Mouse (Mus musculus): ENCODE measurements around the gene Klhl32.

Klhl32 gene

GRCm38 (mm10) chr4:24796229-24796628 is 54.7 kb downstream of the Klhl32 start:
- WGBS, result 51% methylated on average over 1 of the region's 1 CpGs

DNA sequence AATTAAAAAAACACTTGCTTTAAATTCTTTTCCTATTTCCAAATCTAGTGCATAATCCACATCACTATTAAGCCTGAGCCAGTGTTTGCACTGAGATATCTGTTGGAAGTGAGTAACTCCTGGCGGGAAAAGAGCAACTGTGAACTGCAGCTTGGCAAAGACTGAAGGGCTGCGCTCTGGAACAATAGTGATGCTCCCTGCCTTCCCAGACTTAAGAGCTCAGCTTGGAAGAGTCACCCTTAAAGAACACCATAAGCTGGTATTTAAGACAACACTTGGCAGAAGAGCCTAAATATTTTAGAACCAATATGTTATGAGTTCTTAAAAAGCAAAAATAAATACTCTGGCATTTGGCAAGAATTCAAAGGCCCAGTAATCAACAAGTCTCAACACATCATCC is 55.7 kb downstream of the Klhl32 start:
- 63% methylated on average over 2 of the region's 2 CpGs for WGBS

DNA sequence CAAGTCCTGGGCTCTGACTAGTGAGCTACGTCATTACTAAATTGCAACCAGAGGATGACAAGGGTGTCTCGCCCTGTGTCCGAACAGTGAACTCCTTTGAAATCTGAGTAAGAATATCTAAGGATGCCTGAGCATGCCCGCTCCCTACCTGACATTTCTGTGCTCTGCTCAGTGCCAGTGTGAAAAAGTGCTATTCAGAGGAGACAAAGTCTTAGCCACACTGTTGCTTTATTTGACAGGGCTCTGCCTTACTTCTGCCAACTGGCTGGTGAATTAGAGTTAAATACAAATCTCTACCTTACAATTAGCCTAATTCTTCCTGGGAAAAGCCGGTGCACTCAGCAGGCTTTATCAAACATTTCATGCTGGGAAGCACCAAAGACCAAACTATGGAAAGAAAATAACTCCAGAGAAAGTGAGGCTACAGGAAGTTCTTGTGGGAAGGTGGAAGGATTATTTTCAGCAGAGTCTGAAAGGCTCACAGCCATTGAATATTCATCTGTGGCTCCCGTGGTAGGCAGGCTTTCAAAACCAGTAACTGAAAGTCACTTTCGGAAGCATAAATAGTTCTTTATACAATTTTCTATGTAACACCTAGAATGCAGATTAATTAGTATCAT is 57.1 kb downstream of the Klhl32 start:
- 37% methylated on average over 7 of the region's 7 CpGs for WGBS

GRCm38 (mm10) chr4:24792416-24792981 is 58.4 kb downstream of the Klhl32 start:
- 62% methylated on average over 16 of the region's 16 CpGs for WGBS

DNA sequence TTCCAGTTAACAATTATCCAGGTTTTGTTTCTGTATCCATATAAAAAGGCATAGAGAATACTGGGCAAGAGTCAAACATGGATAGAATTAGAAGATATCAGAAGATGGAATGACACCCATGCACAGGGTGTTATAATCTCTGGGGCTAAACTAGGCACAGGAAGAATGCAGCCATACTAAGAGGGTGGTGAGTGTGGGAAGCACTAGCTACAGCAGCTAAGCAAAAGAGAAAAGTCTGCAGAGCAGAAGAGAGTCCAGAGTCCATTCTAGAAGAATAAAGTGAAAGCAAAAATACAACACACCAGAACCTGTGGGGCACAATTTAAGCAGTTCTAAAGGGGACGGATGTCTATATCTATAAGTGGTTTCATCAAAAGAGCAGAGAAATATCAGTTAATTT is 61.6 kb downstream of the Klhl32 start:
- 92% methylated on average over 1 of the region's 1 CpGs for WGBS

- WGBS, result 81% methylated on average over 7 of the region's 7 CpGs
These were observed 65.0 kb downstream of the Klhl32 start for GRCm38 (mm10) chr4:24785757-24786532.

DNA sequence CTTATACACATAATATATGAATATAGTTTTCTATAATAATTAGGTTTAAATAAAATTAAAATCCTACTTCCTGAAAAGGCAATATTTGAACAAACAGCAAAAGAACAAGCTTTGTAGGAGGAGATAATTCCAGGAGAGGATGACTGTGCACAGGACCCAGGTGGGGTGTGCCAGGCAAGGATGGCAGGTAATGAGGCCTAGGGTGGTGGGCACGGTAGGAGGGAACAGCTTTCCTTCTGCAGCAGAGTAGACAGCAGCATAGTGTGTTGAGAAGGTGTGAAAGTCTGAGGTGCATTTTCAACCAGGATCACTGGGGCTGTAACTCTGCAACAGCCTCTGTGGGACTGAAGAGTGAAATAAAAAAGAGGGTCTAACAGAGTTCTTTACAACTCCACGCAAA is 85.0 kb downstream of the Klhl32 start:
- 88% methylated on average over 2 of the region's 2 CpGs for WGBS

GRCm38 (mm10) chr4:24765469-24765868 is 85.5 kb downstream of the Klhl32 start:
- 53% methylated on average over 3 of the region's 3 CpGs for WGBS

DNA sequence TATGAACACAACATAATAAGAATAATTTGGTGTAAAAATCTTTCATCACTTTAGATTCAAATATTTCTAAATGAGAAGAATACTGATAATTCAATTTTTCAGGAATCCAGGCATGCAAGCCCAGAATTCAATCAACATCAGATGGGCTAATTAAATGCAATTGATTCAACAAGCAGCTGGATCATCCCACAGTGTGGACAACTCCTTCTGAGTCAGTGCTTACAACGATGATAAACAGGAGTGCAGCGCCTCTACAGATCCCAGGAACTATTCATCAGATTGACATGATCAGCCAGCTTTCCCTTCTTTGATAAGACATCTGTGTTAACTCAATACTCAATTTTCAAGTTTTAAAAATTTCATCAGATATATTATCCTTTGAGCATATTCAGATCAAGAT is 86.4 kb downstream of the Klhl32 start:
- WGBS, result 74% methylated on average over 2 of the region's 2 CpGs

- WGBS, result 86% methylated on average over 4 of the region's 4 CpGs
These were observed 87.5 kb downstream of the Klhl32 start for GRCm38 (mm10) chr4:24763451-24763850.

GRCm38 (mm10) chr4:24758954-24759353 is 92.0 kb downstream of the Klhl32 start:
- WGBS, result 52% methylated on average over 1 of the region's 1 CpGs

DNA sequence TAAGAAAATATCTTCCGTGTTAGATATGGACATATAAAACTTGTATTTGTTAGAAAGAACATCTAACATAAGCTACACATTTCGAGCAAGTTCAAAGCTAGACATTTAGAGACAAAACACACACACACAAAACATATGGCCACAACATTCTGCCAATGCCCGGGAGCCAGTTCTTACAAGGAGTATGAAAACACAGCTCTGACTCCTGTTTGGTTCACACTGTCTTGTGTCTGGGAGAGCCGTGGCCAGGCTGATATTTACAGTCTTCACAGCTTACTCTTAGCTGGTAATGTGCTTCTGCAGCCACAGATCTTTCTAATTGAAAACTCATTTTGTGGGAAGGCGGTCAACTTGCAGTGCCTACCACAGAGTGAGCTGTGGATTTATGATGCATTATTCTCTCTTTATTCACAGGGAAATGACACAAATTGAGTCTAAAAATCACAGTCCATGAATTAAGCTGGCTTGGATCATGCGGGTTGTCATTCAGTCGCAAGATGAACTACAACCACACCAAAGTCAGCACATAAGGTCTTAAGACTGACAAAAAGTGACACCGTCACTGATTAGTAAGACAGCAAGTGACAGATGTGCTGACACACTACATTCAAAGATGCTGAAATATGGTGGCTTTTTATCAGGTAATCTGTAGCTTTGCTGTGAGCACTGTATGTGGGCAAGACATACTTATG is 98.3 kb downstream of the Klhl32 start:
- WGBS, result 57% methylated on average over 8 of the region's 8 CpGs

DNA sequence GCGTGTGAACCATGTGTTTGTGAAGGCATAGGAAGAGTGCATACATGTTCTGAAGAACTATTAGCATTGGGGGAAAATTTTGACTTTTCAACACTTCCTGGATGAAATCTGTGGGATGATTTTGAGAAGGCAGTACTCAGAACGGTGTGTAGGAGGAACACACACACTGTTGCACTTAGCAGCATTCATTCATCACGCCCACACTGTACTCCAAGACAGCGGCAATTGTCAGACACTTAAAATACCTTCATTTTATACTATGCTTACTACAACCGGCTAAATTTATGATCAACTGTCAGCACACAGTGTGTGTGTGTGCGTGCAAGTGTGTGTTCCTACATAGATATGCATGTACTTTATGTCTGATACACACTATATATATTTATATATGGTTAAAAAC is 113.8 kb downstream of the Klhl32 start:
- WGBS, result 50% methylated on average over 6 of the region's 6 CpGs

GRCm38 (mm10) chr4:24720834-24721233 is 130.1 kb downstream of the Klhl32 start:
- 30% methylated on average over 3 of the region's 3 CpGs for WGBS

DNA sequence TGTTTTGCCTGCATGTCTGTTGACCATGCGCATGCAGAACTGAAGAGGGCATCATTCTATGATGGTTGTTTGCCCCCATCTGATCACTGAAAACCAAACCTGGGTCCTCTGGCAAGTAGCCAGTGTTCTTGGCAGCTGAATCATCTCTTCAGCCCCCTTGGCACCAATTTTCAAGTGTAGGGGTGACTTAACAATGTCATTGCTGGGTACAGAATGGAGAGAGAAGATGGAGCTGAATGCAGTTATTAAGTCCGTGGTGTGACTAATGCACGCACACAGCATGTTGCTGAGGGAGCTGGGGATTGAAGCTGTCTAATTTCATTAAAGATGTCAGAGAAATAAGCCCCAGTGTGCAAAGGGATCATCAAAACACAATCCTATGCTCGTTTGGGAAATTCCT is 135.4 kb downstream of the Klhl32 start:
- WGBS, result 78% methylated on average over 4 of the region's 4 CpGs

- WGBS, result 71% methylated on average over 10 of the region's 10 CpGs
These were observed 136.6 kb downstream of the Klhl32 start for GRCm38 (mm10) chr4:24714367-24714766.

- 50% methylated on average over 7 of the region's 7 CpGs for WGBS
These were observed 152.3 kb downstream of the Klhl32 start for GRCm38 (mm10) chr4:24698528-24699117.

DNA sequence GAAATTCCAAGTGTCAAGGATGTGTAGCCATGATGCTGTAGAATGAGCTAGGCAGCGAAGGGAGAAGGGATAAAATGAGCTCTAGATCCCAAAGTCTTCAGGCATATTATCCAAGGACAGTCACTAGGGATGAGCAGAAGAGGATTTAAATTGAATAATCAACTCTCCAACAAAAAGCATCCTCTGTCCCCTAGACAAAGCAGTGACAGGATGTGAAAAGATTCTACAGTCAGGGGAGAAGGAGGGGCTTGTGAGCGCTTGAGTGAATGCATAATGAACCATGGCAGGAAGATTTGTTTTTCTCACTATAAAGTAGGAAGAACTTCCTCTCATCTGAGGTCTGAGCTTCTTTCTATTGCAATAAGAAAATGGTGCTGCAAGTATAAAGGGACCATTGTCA is 170.8 kb downstream of the Klhl32 start:
- 84% methylated on average over 2 of the region's 2 CpGs for WGBS

DNA sequence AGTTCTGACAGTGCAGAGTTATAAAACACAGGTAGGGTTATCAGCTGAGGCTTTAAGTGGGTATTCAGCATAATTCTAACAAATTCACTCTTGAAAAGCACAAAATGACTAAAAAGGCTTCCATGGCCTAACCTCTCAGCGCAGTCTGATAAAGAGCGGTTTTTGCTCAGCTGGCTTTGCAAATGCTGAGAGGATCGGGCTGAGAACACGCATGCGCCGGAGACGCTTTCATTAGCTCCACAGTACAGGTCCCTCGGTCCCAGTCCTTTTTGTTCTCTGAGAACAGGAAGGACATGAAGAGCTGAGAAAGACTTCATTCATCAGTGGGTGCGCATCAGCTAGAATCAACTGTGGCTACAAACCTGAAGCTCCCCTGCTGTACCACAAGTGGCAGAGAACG is 180.9 kb downstream of the Klhl32 start:
- WGBS, result 54% methylated on average over 10 of the region's 10 CpGs

- 66% methylated on average over 6 of the region's 6 CpGs for WGBS
These were observed 191.7 kb downstream of the Klhl32 start for GRCm38 (mm10) chr4:24659218-24659617.

DNA sequence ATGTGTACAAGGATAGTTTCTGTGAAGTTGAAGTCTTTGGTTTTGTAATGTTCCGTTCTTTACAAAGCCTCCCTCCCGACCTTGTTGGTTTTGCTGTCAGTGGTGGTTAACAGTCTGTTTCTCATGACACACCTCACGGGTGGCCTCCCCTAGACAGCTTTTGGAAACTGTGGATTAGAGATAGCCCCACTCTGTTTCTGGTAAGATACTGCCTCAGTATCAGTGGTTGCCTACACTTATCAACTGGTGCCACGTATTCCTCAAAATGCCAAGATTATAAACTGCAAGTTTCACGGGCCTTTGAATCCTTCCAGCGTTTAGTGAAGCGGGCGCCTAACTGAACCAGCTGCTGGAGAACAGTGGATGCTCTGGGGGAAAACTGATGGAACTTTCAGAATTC is 206.2 kb downstream of the Klhl32 start:
- over 99% methylated on average over 6 of the region's 8 CpGs for WGBS

- WGBS, result 51% methylated on average over 2 of the region's 2 CpGs
These were observed 208.6 kb downstream of the Klhl32 start for GRCm38 (mm10) chr4:24642306-24642705.
